Mouse (Mus musculus) CH12F3 (cell line): ENCODE measurements around the gene Gm42906.

ENCODE experiments used
- in situ Hi-C: fragments of 300-500 bp; cut with MboI; formaldehyde crosslinking; loops from 2 replicates; pipeline ENCODE4 v1.14.3; 2020; ENCODE audit warnings: low sequenced_read_pairs

Gm42906 gene

GRCm38 (mm10) chr5:151396119-151396518 lies 31.8 kb downstream of the Gm42906 start:
- in situ Hi-C loops, result no loop called here

DNA sequence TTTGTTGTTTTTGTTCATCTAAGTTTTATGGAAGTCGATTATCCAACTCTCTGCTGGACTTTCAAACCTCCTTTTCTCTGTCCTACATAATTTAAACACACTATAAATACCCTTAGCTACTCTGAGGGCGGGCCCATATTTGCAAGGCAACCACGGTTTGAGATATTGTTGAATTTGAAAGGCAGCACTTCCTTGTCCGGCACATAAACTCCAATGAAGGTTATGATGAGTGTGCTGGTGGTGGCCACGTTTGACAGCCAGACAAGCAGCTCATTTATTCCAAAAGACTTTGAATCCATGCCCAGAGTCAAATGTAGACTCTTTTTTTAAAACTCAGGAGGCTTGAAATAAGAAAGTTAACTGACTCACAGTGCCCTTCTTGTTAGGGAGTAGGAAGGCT lies 33.3 kb downstream of the Gm42906 start:
- in situ Hi-C loops, result no loop called here

DNA sequence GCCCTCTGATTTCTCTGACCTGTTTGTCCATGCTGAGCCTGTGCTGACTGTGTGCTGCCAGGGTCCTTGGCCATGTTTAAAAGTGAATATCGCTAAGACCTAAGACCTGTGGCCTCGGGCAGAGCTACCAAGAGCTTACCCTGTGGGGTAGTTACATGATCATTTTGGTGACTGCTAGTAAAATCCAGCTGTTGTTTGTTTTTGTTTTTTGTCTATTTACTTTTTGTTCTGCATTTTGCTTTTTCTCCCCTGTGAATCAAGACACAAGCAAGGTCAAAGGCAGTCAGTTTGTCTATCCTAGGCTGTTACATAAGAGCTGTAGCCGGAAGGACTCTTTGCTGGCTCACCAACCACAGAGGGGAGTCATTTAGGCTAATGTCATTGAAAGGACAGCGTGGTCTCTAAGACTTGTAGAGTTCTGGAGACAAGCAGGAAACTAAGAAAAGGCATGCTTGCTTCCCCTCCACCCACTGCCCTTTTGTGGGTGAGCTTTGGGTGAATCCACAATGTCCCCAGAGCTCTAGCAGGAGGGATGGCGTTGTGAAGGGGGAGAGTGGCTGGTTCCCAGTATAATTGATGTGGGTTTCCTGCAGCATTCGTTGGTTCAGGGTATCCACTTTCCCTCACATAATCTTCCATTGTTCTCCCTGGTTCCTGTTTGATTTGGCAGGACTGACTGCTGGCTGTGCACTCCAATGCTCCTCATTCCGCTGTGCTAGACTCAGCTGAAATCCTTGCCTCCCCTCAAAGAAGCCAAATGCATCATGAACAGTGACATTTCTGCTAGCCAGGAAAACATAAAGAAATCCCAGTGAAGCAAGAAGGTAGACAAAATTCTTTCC lies 33.9 kb downstream of the Gm42906 start:
- in situ Hi-C loops, result no loop called here

DNA sequence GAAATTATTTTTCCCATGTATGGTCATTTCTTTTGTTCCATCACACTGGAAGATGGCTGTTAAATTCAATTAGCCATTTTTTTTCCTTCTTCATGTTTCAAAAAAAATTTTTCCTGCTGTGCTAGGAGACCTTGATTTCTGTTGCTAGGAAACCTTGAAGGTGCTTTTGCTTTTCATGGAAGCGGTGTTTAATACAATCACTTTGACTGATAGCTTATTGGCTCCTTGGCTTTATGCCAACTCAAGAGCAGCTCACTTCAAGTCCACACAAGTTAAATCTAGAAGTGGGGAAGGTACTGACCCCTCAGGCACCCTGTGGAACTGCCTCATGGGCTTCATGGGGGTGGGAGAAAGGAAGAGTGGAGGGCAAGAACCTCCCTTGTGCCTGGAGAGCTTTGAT lies 38.1 kb downstream of the Gm42906 start:
- in situ Hi-C loops, result no loop called here

- in situ Hi-C loops, result no loop called here
Observed at GRCm38 (mm10) chr5:151379896-151380295, 48.1 kb downstream of the Gm42906 start.

DNA sequence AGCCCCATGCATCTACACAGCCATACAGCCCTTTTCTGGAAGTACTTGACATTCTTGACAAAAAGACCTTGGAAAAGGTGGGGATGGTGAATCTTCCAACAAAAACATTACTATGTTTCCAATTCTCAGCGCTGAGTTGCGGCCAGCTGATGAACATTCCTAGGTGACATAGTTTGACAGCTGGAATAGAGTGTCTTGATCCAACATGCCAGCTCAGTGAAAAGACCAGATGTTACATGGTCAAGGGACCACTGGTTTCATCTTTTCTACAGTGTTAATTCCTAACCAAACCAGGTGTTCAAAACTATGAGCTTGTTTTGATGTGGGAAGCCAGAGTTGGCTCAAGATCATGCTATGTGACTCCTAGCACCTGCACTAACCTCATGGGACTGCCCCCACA lies 48.8 kb downstream of the Gm42906 start:
- in situ Hi-C loops, result no loop called here

DNA sequence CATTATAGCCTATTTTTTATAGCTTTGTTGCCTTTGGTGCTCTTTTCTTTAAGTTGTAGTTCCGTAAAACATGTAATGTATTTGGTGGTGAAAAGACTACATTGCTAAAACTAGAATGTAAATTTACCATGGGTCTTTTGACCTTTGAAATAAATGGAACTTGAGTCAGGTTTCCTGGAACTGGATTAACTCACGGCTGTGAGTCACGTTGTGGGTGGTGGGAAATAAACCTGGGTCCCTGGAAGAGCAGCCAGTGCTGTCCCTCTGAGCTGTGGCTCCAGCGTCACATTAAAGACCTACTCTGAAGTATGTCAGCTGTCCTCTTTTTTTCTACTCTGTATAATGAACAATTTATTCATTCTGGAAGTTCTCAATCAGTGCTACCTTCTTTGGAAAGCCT lies 51.0 kb downstream of the Gm42906 start:
- in situ Hi-C loops, result no loop called here

DNA sequence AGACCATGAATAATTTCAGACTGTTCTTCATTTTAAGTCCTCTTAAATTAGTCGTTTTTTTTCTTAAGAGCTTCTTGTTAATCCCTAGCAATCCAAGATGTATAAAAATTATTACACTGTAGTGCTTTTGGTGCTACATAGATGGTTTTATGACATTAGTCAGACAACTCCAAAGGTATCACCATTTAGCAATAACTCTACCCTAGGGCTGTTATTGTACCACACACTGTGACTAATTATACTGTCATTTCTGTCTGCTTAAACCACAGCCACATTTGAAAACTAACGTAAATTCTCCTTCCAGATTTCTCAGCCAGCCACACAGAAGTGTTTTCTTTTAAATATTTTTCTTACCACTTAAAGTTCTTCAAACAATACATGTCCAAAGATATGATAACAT lies 53.1 kb downstream of the Gm42906 start:
- in situ Hi-C loops, result no loop called here

DNA sequence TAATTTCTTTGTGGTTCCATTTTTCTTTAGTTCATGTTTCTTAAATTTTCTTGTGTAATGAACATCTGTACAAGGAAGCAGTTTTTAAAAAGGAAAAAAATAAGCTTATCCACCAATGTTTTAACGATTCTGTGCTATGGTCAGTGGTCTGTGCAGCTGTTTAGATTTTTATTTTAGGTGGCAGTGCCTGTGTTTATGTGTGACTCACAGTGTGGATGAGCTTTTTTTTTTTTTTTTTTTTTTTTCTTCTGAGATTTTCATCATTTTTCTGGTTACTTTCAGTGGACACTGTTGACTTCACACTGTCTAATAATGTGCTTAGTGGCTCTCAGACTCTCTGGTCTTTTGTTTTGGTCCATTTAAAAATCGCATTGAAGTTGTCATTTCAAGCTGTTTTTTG lies 56.8 kb downstream of the Gm42906 start:
- in situ Hi-C loops, result no loop called here

DNA sequence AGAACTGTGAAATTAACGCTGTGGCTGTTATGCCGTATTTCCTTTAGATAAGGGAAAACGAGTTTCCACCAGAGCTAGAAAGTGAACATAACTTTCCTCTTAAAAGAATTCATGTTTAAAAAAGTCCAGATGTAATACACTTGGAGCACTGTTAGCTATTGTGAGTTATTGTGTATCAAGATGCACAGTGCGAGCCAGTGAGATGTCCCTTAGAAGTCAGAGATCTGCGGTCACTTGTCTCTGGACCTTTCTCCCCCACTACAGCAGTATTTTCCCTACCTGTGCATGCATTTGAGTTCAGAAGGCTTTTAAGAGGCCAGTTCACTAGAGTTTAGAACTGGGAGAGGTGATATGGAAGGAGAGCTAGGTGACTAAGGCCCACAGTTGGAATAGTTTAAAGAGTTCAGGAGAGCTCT lies 58.6 kb downstream of the Gm42906 start:
- in situ Hi-C loops, result loop anchor here (10.0 kb wide), 1 partner anchor 235 kb away; no protein-coding TSS in a partner anchor

- in situ Hi-C loops, result loop anchor here (10.0 kb wide), 1 partner anchor 234 kb away; no protein-coding TSS in a partner anchor
Observed at GRCm38 (mm10) chr5:151368395-151369190, 59.4 kb downstream of the Gm42906 start.

GRCm38 (mm10) chr5:151367881-151368394 lies 60.0 kb downstream of the Gm42906 start:
- in situ Hi-C loops, result loop anchor here (10.0 kb wide), 1 partner anchor 233 kb away; no protein-coding TSS in a partner anchor

- in situ Hi-C loops, result loop anchor here (10.0 kb wide), 1 partner anchor 233 kb away; no protein-coding TSS in a partner anchor
Observed at GRCm38 (mm10) chr5:151367317-151367716, 60.6 kb downstream of the Gm42906 start.

DNA sequence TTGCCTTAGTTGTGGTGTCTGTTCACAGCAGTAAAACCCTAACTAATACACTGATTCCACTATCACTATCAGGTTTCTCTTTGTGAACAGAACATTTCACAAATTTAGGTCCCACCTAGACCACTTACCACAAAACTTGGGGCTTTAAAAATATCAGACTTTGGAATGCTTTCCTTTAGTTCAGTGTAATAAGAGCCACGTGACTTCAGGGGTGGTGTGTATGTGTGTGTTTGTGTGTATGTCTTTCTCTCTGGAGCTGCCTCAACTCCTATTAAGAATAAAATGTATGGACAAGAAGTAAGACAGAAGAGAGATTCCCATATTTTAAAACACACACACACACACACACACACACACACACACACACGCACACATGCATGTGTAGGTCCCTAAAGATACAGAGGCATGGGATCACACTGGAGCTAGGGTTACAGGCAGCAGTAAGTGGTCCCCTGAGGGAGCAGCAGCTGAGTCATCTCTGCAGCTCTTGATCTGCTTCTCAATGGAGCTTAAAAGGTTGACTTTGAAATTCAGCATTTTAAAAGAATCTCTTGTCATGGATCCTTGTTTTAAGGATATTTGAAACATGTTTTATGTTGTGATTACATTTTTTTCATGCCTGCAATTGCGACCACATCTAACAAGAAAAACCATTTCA lies 64.5 kb downstream of the Gm42906 start:
- in situ Hi-C loops, result loop anchor here (10.0 kb wide), 1 partner anchor 229 kb away; no protein-coding TSS in a partner anchor

DNA sequence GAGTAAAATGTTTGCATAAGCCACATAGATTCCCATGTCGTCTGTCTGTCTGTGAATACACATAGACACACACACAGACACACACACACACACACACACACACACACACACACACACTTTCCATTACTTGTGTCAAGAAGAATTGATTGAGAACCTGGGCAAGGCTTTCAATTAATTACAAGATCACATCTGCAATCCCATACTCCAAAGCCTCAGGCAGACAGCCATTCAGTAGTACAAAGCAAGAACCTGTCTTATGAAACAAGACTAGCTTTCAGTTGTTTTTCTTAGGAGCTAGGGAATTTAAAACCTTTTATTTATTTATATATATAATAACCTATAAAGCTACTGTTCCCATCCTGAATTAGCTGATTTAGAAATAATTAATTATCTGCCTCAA lies 78.3 kb downstream of the Gm42906 start:
- in situ Hi-C loops, result no loop called here

- in situ Hi-C loops, result no loop called here
Observed at GRCm38 (mm10) chr5:151348418-151348817, 79.5 kb downstream of the Gm42906 start.

DNA sequence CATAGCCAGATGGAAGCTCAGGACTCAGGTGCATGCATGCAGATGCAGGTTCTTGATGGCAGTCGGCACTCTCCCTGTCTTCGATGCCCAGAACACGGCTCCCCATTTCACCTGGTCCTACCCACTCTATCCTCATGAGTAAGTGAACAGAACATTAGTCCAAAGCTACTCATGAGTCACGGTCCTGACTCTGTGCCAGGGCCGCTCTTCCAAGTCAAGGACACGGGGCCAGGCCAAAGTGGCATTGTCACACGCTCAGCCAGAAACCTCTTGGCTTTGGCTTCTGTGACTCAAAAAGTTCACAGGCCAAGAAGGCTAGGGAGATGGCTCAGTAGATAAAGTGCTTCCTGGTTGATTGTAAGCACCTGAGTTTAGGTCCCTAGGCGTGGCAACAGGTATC lies 81.3 kb downstream of the Gm42906 start:
- in situ Hi-C loops, result no loop called here

GRCm38 (mm10) chr5:151344737-151345136 lies 83.2 kb downstream of the Gm42906 start:
- in situ Hi-C loops, result no loop called here

GRCm38 (mm10) chr5:151333686-151334085 lies 94.3 kb downstream of the Gm42906 start:
- in situ Hi-C loops, result no loop called here

DNA sequence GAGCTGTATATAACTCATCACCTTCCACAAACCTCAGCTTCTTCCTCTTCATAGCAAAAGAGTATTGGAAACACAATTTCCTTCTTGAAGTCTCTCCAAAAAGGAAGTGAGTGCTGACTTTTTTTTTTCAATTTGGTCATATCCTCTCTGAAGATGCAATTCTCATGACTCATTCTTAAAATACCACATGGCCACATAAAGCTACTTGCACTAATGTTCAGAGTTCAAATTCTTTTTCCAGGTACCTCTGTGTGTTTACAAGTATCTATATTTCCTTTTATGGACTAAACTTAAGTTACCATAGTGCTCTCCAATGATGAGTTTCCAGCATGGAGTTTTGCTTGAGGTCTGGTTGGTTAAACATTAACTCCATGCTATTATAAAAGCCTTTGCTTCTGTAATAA lies 94.8 kb downstream of the Gm42906 start:
- in situ Hi-C loops, result no loop called here
